Mouse (Mus musculus) MEL (cell line): Measurements from ENCODE around the gene Fam173b.

Source experiments
- CTCF ChIP-seq, 3 experiments: IDR thresholded peaks in 2 of 3; conservative IDR thresholded peaks in 1 of 3; 2 replicates each; pipeline ENCODE4 v1.5.1; 2011 to 2012; ENCODE audit warnings: low read length in 3 of 3, low read depth in 2 of 3, mild to moderate bottlenecking in 2 of 3, improper control_type of control experiment in 1 of 3, inconsistent platforms in 1 of 3, mixed read lengths in 1 of 3, moderate library complexity in 1 of 3; ENCODE audit not compliant: control insufficient read depth in 1 of 3, insufficient read depth in 1 of 3, poor library complexity in 1 of 3, severe bottlenecking in 1 of 3
- EP300 ChIP-seq, 2 experiments: IDR thresholded peaks; 2 replicates each; pipeline ENCODE4 v1.6.1; 2011; ENCODE audit warnings: improper control_type of control experiment in 2 of 2, low read length in 2 of 2, low read depth in 1 of 2, mild to moderate bottlenecking in 1 of 2
- MXI1 ChIP-seq: IDR thresholded peaks from 2 replicates; pipeline ENCODE4 v1.6.1; 2011; ENCODE audit warnings: mild to moderate bottlenecking, low read depth, low read length, improper control_type of control experiment
- POLR2A ChIP-seq, 2 experiments: IDR thresholded peaks; 2 replicates each; pipeline ENCODE4 v1.6.1; 2011 to 2012; ENCODE audit warnings: low read length in 2 of 2, mild to moderate bottlenecking in 2 of 2, control low read depth in 1 of 2, improper control_type of control experiment in 1 of 2, low read depth in 1 of 2, moderate library complexity in 1 of 2; ENCODE audit not compliant: control insufficient read depth in 1 of 2, insufficient read depth in 1 of 2, poor library complexity in 1 of 2
- SIN3A ChIP-seq: IDR thresholded peaks from 2 replicates; pipeline ENCODE4 v1.6.1; 2012; ENCODE audit warnings: low read length, improper control_type of control experiment, inconsistent platforms
- SMC3 ChIP-seq: IDR thresholded peaks from 2 replicates; pipeline ENCODE4 v1.6.1; 2011; ENCODE audit warnings: low read depth, low read length, improper control_type of control experiment
- TBP ChIP-seq: IDR thresholded peaks from 2 replicates; pipeline ENCODE4 v1.8.0; 2011; ENCODE audit warnings: low read depth, low read length, improper control_type of control experiment
- UBTF ChIP-seq: IDR thresholded peaks from 2 replicates; pipeline ENCODE4 v1.6.1; 2012; ENCODE audit warnings: low read depth, mild to moderate bottlenecking, inconsistent platforms, low read length, improper control_type of control experiment, moderate library complexity, borderline replicate concordance; ENCODE audit not compliant: insufficient read depth
- USF1 ChIP-seq: IDR thresholded peaks from 2 replicates; pipeline ENCODE4 v1.6.1; 2014; ENCODE audit warnings: low read depth, mild to moderate bottlenecking, inconsistent platforms, low read length, improper control_type of control experiment, moderate library complexity
- USF2 ChIP-seq, 2 experiments: IDR thresholded peaks; 2 replicates each; pipeline ENCODE4 v1.6.1; 2011 to 2012; ENCODE audit warnings: improper control_type of control experiment in 2 of 2, low read length in 2 of 2, borderline replicate concordance in 1 of 2, inconsistent platforms in 1 of 2, low read depth in 1 of 2, mild to moderate bottlenecking in 1 of 2; ENCODE audit not compliant: insufficient read depth in 1 of 2
- ZNF384 ChIP-seq: IDR thresholded peaks from 2 replicates; pipeline ENCODE4 v1.6.1; 2012; ENCODE audit warnings: low read depth, mild to moderate bottlenecking, inconsistent platforms, low read length, improper control_type of control experiment

DNA sequence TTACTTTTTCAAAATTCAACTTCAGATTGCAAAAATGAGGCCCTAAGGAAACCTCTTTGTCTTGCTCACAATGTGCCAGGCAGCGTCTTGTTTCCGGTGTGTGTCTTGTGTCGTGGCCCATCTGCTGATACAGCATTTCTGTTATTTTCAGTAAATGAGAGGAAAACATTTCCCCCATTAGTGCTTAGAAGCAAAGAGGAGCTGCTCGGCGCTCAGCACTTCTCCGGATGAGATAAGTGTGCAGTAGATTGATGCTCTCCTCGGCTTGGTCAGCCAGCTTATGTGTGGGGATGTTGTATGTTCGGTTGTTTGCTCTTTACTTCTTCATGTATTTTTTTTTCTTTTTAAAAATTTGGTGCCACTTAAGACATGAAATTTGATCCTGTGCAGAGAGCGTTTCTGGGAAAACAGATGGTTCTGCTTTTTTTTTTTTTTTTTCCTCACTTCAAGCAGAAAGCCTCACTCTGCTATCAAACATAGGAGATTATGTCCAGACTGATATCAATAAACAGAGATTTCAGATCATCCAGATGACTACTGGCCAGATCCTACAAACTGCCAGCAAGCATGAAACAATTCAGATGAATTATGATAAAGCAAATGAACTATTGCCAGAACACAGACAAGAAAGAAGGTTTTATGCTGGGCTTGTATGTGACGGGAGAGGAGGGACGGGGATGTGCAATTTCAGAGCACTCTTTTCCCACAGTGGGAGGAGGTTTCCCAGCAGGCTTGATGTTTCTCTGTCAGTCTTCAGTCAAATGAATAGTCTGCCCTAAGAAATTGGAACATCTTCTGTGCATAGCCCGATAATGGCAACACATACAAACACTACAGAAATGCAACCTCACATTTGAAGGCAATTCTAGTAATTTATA lies 25.9 kb downstream of the Fam173b start:
- TF ChIP-seq TBP, result no peak
- TF ChIP-seq POLR2A (IDR thresholded peaks at IDR 0.05; ENCODE audit: control insufficient read depth in 1 of 2, insufficient read depth in 1 of 2, low read depth in 1 of 2, low read length in 2 of 2, poor library complexity in 1 of 2), result no peak
- no peak for TF ChIP-seq CTCF (IDR thresholded peaks at IDR 0.05 in 2 of 3, conservative IDR thresholded peaks at IDR 0.05 in 1 of 3; ENCODE audit: control insufficient read depth in 1 of 3, insufficient read depth in 1 of 3, low read depth in 2 of 3, low read length in 3 of 3, poor library complexity in 1 of 3, severe bottlenecking in 1 of 3)
- TF ChIP-seq USF2 (IDR thresholded peaks at IDR 0.05; ENCODE audit: borderline replicate concordance in 1 of 2, insufficient read depth in 1 of 2, low read depth in 1 of 2, low read length in 2 of 2), result no peak
- TF ChIP-seq ZNF384, result peak; percentile 91
- no peak for TF ChIP-seq SIN3A
- no peak for TF ChIP-seq MXI1
- no peak for TF ChIP-seq USF1
- no peak for TF ChIP-seq EP300 (IDR thresholded peaks at IDR 0.05; ENCODE audit: low read depth in 1 of 2, low read length in 2 of 2)
- TF ChIP-seq SMC3, result no peak
- no peak for TF ChIP-seq UBTF
